Mouse (Mus musculus): ENCODE measurements around the gene Samd4b.
A peak's percentile ranks its signal among the peaks of the same experiment; 100 is the strongest.
"Not testable (repeated sequence)": the region's sequence is repeated elsewhere in the genome, so short reads cannot be mapped to it uniquely, and the experiment has no call there.

The Samd4b gene

GRCm38 (mm10) chr7:28597642-28598446 lies at the start of gene Samd4b, which contains the start of gene Pak4:
Gene Samd4b (minus strand): TSS chr7:28598144.
Gene Pak4 (minus strand): TSS chr7:28598185.
- no peak for DNase-seq (ENCODE audit: extremely low read depth, low read depth, low spot score)

DNA sequence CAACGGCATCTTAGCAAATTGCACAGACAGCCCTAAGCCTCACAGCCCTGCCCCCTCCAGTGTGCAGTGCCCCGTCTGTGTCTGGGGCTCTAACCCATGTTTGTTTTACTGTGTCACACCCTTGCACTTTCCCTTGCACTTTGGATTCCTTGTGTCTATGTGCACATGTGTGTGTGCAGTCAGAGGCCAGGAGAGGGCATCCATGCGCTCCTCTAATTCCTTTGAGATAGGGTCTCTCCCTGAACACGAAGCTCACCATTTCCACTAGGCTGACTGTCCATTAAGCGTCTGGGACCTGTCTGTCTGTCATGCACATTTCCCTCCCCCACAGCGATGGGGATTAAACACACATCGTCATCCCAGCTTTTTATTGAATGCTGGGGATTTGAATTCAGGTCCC lies 49.1 kb upstream of the Samd4b start:
- no peak for DNase-seq (ENCODE audit: extremely low read depth, low read depth, low spot score)

- no peak for DNase-seq (ENCODE audit: extremely low read depth, low read depth, low spot score)
These were observed 48.1 kb upstream of the Samd4b start for GRCm38 (mm10) chr7:28645947-28646475.

GRCm38 (mm10) chr7:28645366-28645765 lies 47.4 kb upstream of the Samd4b start:
- DNase-seq (ENCODE audit: extremely low read depth, low read depth, low spot score), result peak; percentile 56

DNA sequence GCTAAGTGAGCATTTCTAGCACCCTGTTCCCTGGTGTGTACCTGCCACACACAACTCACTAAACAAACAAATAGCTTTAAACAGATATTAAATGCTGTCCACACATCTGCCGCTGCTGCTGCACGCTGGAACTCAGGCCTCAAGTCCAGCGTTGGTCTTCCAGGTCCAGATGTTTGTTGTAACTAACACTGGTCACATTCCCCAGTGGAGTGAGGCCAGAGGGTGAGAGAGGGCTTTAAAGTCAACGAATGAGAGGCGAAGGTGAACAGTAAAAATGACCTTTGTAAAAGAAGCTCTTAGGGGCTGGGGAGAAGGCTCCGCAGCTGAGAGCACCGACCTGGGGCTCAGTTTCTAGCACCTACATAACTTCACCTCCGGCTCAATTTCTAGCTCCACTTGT lies 43.6 kb upstream of the Samd4b start:
- DNase-seq (ENCODE audit: extremely low read depth, low read depth, low spot score), result no peak

GRCm38 (mm10) chr7:28637511-28637910 lies 39.6 kb upstream of the Samd4b start:
- no peak for DNase-seq (ENCODE audit: extremely low read depth, low read depth, low spot score)

GRCm38 (mm10) chr7:28634128-28634527 lies 36.2 kb upstream of the Samd4b start:
- no peak for DNase-seq (ENCODE audit: extremely low read depth, low read depth, low spot score)

DNA sequence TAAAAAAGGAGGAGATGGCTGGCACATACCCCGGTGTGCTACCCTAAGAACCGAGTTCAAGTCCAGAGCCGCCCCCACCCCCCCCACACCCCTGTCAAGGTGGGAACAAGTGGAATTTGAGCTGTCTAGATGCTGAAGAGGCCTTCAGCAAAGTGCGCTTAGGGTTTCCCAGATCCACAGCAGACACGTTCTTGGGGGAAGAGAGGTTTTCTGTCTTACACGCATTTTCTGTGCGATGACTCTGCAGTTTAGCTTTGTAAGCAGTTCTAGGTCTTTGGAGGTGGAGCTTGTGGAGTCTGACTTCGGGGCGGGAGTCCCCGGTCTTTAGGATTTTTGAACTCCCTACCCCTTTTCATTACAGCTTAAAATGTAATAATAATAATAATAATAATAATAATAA lies 33.1 kb upstream of the Samd4b start, which contains the start of gene Acp7:
Acp7 (minus strand) TSS at position 260 of the 400 bp plus-strand sequence.
- DNase-seq (ENCODE audit: extremely low read depth, low read depth, low spot score), result no peak

- no peak for DNase-seq (ENCODE audit: extremely low read depth, low read depth, low spot score)
These were observed 26.8 kb upstream of the Samd4b start for GRCm38 (mm10) chr7:28624791-28625190.

- DNase-seq (ENCODE audit: extremely low read depth, low read depth, low spot score), result peak; percentile 75
These were observed 21.3 kb upstream of the Samd4b start for GRCm38 (mm10) chr7:28619098-28619715.

- no peak for DNase-seq (ENCODE audit: extremely low read depth, low read depth, low spot score)
These were observed 8.0 kb upstream of the Samd4b start for GRCm38 (mm10) chr7:28605951-28606350.

GRCm38 (mm10) chr7:28603788-28604187 lies 5.8 kb upstream of the Samd4b start:
- DNase-seq (ENCODE audit: extremely low read depth, low read depth, low spot score), result not testable (repeated sequence)

GRCm38 (mm10) chr7:28603136-28603535 lies 5.2 kb upstream of the Samd4b start:
- DNase-seq (ENCODE audit: extremely low read depth, low read depth, low spot score), result no peak

DNA sequence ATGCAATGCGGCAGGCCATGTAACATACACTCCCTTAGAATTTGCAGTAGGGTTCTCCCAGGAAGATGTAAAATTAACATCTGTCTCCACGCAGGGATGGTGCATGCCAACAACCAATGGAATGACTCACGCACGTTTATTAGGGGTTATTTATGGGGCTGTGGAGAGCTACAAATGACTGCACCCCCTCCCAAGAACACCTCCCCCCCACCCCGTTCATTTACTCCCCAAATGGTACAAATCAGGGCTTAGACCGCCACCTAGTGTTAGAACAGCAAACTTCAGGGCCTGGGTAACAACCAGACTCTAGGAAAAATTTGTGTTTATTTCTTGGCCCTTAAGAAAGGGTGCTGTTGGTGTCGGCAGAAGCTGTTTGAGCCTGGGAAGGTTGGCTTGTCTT lies 3.7 kb upstream of the Samd4b start:
- DNase-seq (ENCODE audit: extremely low read depth, low read depth, low spot score), result no peak

DNA sequence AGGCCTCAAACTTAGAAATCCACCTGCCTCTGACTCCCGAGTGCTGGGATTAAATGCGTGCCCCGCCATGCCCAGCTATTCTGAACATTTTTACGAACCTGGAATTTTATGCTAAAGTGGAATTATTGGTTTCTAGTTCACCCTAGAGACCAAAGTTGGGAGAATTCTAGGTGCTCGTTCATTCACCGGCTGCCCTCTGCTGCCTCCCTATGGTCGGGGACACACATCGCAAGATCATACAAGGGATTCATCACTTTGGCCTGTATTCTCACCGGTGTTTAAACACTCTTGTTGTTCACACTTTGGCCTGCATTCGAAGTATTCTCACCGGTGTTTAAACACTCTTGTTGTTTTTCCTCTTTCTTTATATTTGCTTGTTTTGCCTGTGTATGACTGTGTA lies 3.1 kb upstream of the Samd4b start:
- DNase-seq (ENCODE audit: extremely low read depth, low read depth, low spot score), result no peak

DNA sequence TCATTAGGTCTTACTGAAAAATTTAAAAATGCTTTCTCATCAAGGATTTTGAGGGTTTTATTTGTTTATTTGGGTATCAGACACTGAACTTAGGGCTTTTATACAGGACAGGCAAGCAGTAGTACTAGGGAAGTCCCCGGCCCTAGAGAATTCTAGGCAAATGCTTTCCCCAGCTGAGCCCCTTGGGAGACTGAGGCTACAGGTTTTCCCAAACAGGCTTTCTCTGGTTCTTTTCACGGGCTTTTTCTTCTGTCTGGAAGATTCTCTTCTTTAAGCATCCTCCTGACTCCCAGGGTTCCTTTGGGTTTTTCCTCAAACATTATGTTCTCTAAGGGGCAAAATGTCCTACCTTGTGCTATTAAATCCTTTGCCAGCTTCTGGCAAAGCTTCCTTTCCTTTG lies 1.0 kb upstream of the Samd4b start:
- no peak for DNase-seq (ENCODE audit: extremely low read depth, low read depth, low spot score)

DNA sequence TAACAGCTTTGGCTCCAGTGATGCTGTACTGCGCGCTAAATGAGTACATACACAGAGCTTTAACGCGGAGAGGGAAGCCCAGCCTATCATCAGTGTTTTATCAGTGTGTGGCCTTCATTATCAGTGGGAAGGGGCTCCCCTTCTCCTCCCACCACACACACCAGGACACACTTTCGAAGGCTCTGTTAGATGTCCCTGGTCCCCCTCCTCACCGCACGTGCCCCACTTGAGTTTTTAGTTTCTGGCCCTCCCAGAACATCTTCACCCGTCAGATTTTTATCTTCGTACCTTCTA lies 720 bp downstream of the Samd4b start:
- no peak for DNase-seq (ENCODE audit: extremely low read depth, low read depth, low spot score)

GRCm38 (mm10) chr7:28596436-28597276 lies 1.3 kb downstream of the Samd4b start:
- DNase-seq (ENCODE audit: extremely low read depth, low read depth, low spot score), result no peak

DNA sequence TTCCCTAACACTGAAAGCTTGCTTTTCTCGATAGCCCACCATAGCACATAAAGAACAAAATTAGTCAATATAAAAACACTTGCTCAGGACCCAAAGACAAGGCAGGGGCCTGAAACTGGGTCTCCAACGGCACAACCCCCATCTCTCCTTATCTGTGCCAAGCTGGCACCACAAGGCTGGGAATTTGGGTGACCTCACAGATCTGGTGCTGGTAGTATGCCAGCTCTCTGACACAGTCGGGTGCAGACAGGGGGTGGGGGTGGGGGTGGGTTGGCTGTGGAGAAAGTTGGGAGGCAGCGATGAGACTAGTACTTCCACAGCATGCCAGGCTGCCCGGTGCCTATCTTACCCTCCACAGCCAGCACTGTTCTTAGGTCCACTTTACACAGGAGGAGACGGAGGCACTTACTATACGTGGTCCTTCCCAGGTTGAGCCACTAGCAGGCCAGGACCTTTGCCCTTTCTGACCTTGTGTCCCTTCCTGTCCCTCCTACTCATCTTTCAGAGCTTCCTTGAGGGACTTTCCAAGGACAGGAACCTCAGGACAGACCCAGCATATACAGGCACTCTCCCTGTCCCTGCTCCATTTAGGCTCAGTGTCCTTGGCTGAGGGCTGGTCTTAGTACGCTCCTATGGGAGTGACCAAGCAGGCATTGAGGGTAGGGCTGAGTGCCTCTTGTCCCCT lies 2.1 kb downstream of the Samd4b start:
- no peak for DNase-seq (ENCODE audit: extremely low read depth, low read depth, low spot score)

GRCm38 (mm10) chr7:28593206-28594111 lies 4.5 kb downstream of the Samd4b start:
- DNase-seq (ENCODE audit: extremely low read depth, low read depth, low spot score), result no peak
